Mouse (Mus musculus) small intestine, adult 2 months (tissue): ENCODE data around the gene Pgp. TPM values are rescaled to one million over a fixed set of nuclear protein-coding genes. Genes with fewer than 3 reads are reported as not detected.
"Not testable (repeated sequence)": the region's sequence is repeated elsewhere in the genome, so short reads cannot be mapped to it uniquely, and the experiment has no call there.

Experiments used
- H3K27ac ChIP-seq: fragments of 200-500 bp; 2 replicates; pipeline ENCODE4 v1.5.1; 2012; ENCODE audit warnings: low read depth, low read length, control low read depth, inconsistent platforms; ENCODE audit not compliant: insufficient read depth
- H3K27me3 ChIP-seq: fragments of 200-500 bp; 2 replicates; pipeline ENCODE4 v1.6.1; 2012; ENCODE audit warnings: mild to moderate bottlenecking, moderate library complexity, low read length, inconsistent platforms; ENCODE audit not compliant: control insufficient read depth, insufficient read depth
- H3K36me3 ChIP-seq: fragments of 200-500 bp; 2 replicates; pipeline ENCODE4 v1.6.1; 2012; ENCODE audit warnings: mild to moderate bottlenecking, low read length, control low read depth, inconsistent platforms; ENCODE audit not compliant: control insufficient read depth, insufficient read depth
- H3K4me1 ChIP-seq: fragments of 200-500 bp; 2 replicates; pipeline ENCODE4 v1.6.1; 2012; ENCODE audit warnings: low read length, inconsistent platforms, mixed read lengths; ENCODE audit not compliant: control insufficient read depth, insufficient read depth, insufficient read length
- H3K4me3 ChIP-seq: fragments of 200-500 bp; 2 replicates; pipeline ENCODE4 v1.5.1; 2012; ENCODE audit warnings: low read depth, mild to moderate bottlenecking, control low read depth, inconsistent platforms, low read length, moderate library complexity
- CTCF ChIP-seq: fragments of 200-500 bp; IDR thresholded peaks from 2 replicates; pipeline ENCODE4 v1.5.1; 2012; ENCODE audit warnings: low read depth, mild to moderate bottlenecking, control low read depth, inconsistent platforms, low read length, moderate library complexity, mixed read lengths; ENCODE audit not compliant: insufficient replicate concordance, insufficient read length; ENCODE audit errors: extremely low read depth
- POLR2A ChIP-seq: fragments of 200-500 bp; IDR thresholded peaks from 2 replicates; pipeline ENCODE4 v1.6.1; 2012; ENCODE audit warnings: low read depth, mild to moderate bottlenecking, control low read depth, inconsistent platforms, low read length, moderate library complexity
- WGBS: fragments of 180-500 bp; shearing (Covaris S2); methylation state at CpG from one replicate; pipeline ENCODE4 v1.1.7; 2018; 5-methylcytosine and 5-hydroxymethylcytosine counted together
- polyA plus RNA-seq: library from polyadenylated mRNA; depleted of rRNA; stranded (reverse); fragments of >200 nt; gene quantifications from 2 replicates; pipeline ENCODE4 v1.2.3, GENCODE M21; 2012; rRNA removed

Pgp gene
- 130 and 178 TPM in 2 replicates for polyA plus RNA-seq

- under 1% methylated on average over 72 of the region's 75 CpGs for WGBS
- Histone ChIP-seq H3K27ac (peak within 1 kb of the TSS; percentile 85), H3K4me1 (peaks cover 24% of the 10 kb centered on the region), H3K36me3 (peaks cover 5% of the 10 kb centered on the region), H3K4me3 (peak within 1 kb of the TSS; percentile 85), H3K27me3 (no peaks in the 10 kb centered on the region)
- TF ChIP-seq CTCF (no peak), POLR2A (peak; percentile 43)
Observed at GRCm38 (mm10) chr17:24469910-24470602, at the start of gene Pgp, which contains the start of gene E4f1. TSS of gene Pgp (plus strand) at chr17:24470392. TSS of gene E4f1 (minus strand) at chr17:24470313.

- Histone ChIP-seq H3K36me3 (peaks cover 61% of the 10 kb centered on the region), H3K4me3 (no peak overlapping the region), H3K27ac (no peak overlapping the region), H3K4me1 (peaks cover 3% of the 10 kb centered on the region; the same call in 1 of the 2 replicates), H3K27me3 (no peaks in the 10 kb centered on the region)
- TF ChIP-seq CTCF (no peak), POLR2A (no peak)
- WGBS: 88% methylated on average over 4 of the region's 4 CpGs
Observed at GRCm38 (mm10) chr17:24423114-24423513, 47.1 kb upstream of the Pgp start.

GRCm38 (mm10) chr17:24424489-24424888 is 45.7 kb upstream of the Pgp start:
- H3K4me3 ChIP-seq: no peak overlapping the region
- peaks cover 3% of the 10 kb centered on the region; the same call in 1 of the 2 replicates for H3K4me1 ChIP-seq
- H3K27me3 ChIP-seq: no peaks in the 10 kb centered on the region
- whole genome bisulfite sequencing: 91% methylated on average over 5 of the region's 5 CpGs
- TF ChIP-seq POLR2A: no peak
- TF ChIP-seq CTCF: no peak
- H3K36me3 ChIP-seq: peaks cover 49% of the 10 kb centered on the region
- no peak overlapping the region for H3K27ac ChIP-seq

- H3K27me3 ChIP-seq, H3K4me3 ChIP-seq, H3K27ac ChIP-seq, H3K4me1 ChIP-seq: not testable (repeated sequence)
- WGBS: 53% methylated on average over 6 of the region's 8 CpGs
- peaks cover 41% of the 10 kb centered on the region for H3K36me3 ChIP-seq
Observed at GRCm38 (mm10) chr17:24425326-24425725, 44.9 kb upstream of the Pgp start.

- Histone ChIP-seq H3K4me1 (peaks cover 3% of the 10 kb centered on the region; the same call in 1 of the 2 replicates), H3K27ac (peak overlapping the region; percentile 96), H3K4me3 (no peak overlapping the region), H3K27me3 (no peaks in the 10 kb centered on the region), H3K36me3 (peaks cover 38% of the 10 kb centered on the region)
- 43% methylated on average over 7 of the region's 7 CpGs for WGBS
- no peak for TF ChIP-seq CTCF
Observed at GRCm38 (mm10) chr17:24425905-24426304, 44.3 kb upstream of the Pgp start.

GRCm38 (mm10) chr17:24426471-24427169 is 43.6 kb upstream of the Pgp start, which contains the start of gene Eci1:
TSS of gene Eci1 (plus strand) at chr17:24426641.
- Histone ChIP-seq H3K4me3 (peak within 1 kb of the TSS; percentile 100), H3K36me3 (peaks cover 31% of the 10 kb centered on the region), H3K27ac (peak within 1 kb of the TSS; percentile 96), H3K4me1 (peaks cover 3% of the 10 kb centered on the region), H3K27me3 (no peaks in the 10 kb centered on the region)
- TF ChIP-seq POLR2A: peak; percentile 94
- peak; percentile 12; the same call in 1 of the 2 replicates for TF ChIP-seq CTCF
- WGBS: under 1% methylated on average over 48 of the region's 48 CpGs

- Histone ChIP-seq H3K4me3 (peak overlapping the region; percentile 100), H3K36me3 (peaks cover 28% of the 10 kb centered on the region), H3K27ac (peak overlapping the region; percentile 96), H3K27me3 (no peaks in the 10 kb centered on the region), H3K4me1 (peaks cover 3% of the 10 kb centered on the region)
- TF ChIP-seq POLR2A (no peak), CTCF (no peak)
- 1% methylated on average over 8 of the region's 8 CpGs for WGBS
Observed at GRCm38 (mm10) chr17:24427170-24427557, 43.0 kb upstream of the Pgp start.
